Mouse (Mus musculus): ENCODE data around the gene Ugt1a6b. TPM values are rescaled to one million over a fixed set of nuclear protein-coding genes. Genes with fewer than 3 reads are reported as not detected.

The Ugt1a6b gene
- total and polyA plus RNA-seq, 2 experiments from 2014 or later: 2.0 to 2.9 TPM

- H3K36me3 ChIP-seq (ENCODE audit: insufficient read depth): peaks cover 36% of the 10 kb centered on the region
- no peak overlapping the region for H3K27ac ChIP-seq (ENCODE audit: low read depth, low read length)
- no peak for DNase-seq
- peaks cover 53% of the 10 kb centered on the region for H3K9me3 ChIP-seq (ENCODE audit: low read length)
- no peak overlapping the region for H3K4me2 ChIP-seq (ENCODE audit: low read depth)
- no peaks in the 10 kb centered on the region for H3K27me3 ChIP-seq (ENCODE audit: insufficient read depth, low read length)
- 79% methylated on average over 6 of the region's 6 CpGs for whole genome bisulfite sequencing
- no peak for TF ChIP-seq CTCF (IDR thresholded peaks at IDR 0.05; ENCODE audit: low read depth)
- no peak overlapping the region for H3K9ac ChIP-seq
- H3K4me1 ChIP-seq (ENCODE audit: insufficient read depth): no peaks in the 10 kb centered on the region
- no peak overlapping the region for H3K4me3 ChIP-seq (ENCODE audit: low read depth, low read length)
- ATAC-seq: no peak
Measured at GRCm38 (mm10) chr1:88257681-88258080, 154.6 kb downstream of the Ugt1a6b start.

GRCm38 (mm10) chr1:88258361-88258760, 155.3 kb downstream of the Ugt1a6b start:
- 68% methylated on average over 6 of the region's 6 CpGs for WGBS
- H3K9me3 ChIP-seq (ENCODE audit: low read length): peaks cover 47% of the 10 kb centered on the region
- peaks cover 43% of the 10 kb centered on the region for H3K36me3 ChIP-seq (ENCODE audit: insufficient read depth)
- no peak overlapping the region for H3K4me2 ChIP-seq (ENCODE audit: low read depth)
- no peak for ATAC-seq
- H3K4me3 ChIP-seq (ENCODE audit: low read depth, low read length): no peak overlapping the region
- no peaks in the 10 kb centered on the region for H3K27me3 ChIP-seq (ENCODE audit: insufficient read depth, low read length)
- no peak overlapping the region for H3K9ac ChIP-seq
- no peak overlapping the region for H3K27ac ChIP-seq (ENCODE audit: low read depth, low read length)
- H3K4me1 ChIP-seq (ENCODE audit: insufficient read depth): no peaks in the 10 kb centered on the region
- no peak for DNase-seq
- TF ChIP-seq CTCF (IDR thresholded peaks at IDR 0.05; ENCODE audit: low read depth): no peak

GRCm38 (mm10) chr1:88258881-88259642, 156.0 kb downstream of the Ugt1a6b start:
- ATAC-seq (0 out of 2 replicates have a peak, but pooled peaks have one; percentile 1), DNase-seq (no peak)
- H3K9ac ChIP-seq: peak overlapping the region; percentile 0; the same call in 1 of the 2 replicates
- no peaks in the 10 kb centered on the region for H3K27me3 ChIP-seq (ENCODE audit: insufficient read depth, low read length)
- WGBS: 81% methylated on average over 8 of the region's 8 CpGs
- no peak overlapping the region for H3K4me2 ChIP-seq (ENCODE audit: low read depth)
- TF ChIP-seq CTCF (IDR thresholded peaks at IDR 0.05; ENCODE audit: low read depth): no peak
- no peaks in the 10 kb centered on the region for H3K4me1 ChIP-seq (ENCODE audit: insufficient read depth)
- peaks cover 50% of the 10 kb centered on the region for H3K36me3 ChIP-seq (ENCODE audit: insufficient read depth)
- H3K27ac ChIP-seq (ENCODE audit: low read depth, low read length): no peak overlapping the region
- H3K4me3 ChIP-seq (ENCODE audit: low read depth, low read length): no peak overlapping the region
- H3K9me3 ChIP-seq (ENCODE audit: low read length): peaks cover 40% of the 10 kb centered on the region

GRCm38 (mm10) chr1:88259643-88260024, 156.6 kb downstream of the Ugt1a6b start:
- ATAC-seq (0 out of 2 replicates have a peak, but pooled peaks have one; percentile 2), DNase-seq (no peak)
- H3K4me3 ChIP-seq (ENCODE audit: low read depth, low read length): no peak overlapping the region
- H3K36me3 ChIP-seq (ENCODE audit: insufficient read depth): peaks cover 56% of the 10 kb centered on the region
- H3K9me3 ChIP-seq (ENCODE audit: low read length): peaks cover 35% of the 10 kb centered on the region
- H3K27ac ChIP-seq (ENCODE audit: low read depth, low read length): no peak overlapping the region
- H3K4me2 ChIP-seq (ENCODE audit: low read depth): no peak overlapping the region
- 79% methylated on average over 4 of the region's 4 CpGs for WGBS
- no peak for TF ChIP-seq CTCF (IDR thresholded peaks at IDR 0.05; ENCODE audit: low read depth)
- H3K9ac ChIP-seq: no peak overlapping the region
- no peaks in the 10 kb centered on the region for H3K4me1 ChIP-seq (ENCODE audit: insufficient read depth)
- H3K27me3 ChIP-seq (ENCODE audit: insufficient read depth, low read length): no peaks in the 10 kb centered on the region

- Histone ChIP-seq H3K9me3 (ENCODE audit: low read length) (peaks cover 30% of the 10 kb centered on the region), H3K4me3 (ENCODE audit: low read depth, low read length) (no peak overlapping the region), H3K36me3 (ENCODE audit: insufficient read depth) (peaks cover 61% of the 10 kb centered on the region), H3K27ac (ENCODE audit: low read depth, low read length) (no peak overlapping the region), H3K9ac (no peak overlapping the region), H3K4me2 (ENCODE audit: low read depth) (no peak overlapping the region), H3K27me3 (ENCODE audit: insufficient read depth, low read length) (no peaks in the 10 kb centered on the region), H3K4me1 (ENCODE audit: insufficient read depth) (no peaks in the 10 kb centered on the region)
- no peak for TF ChIP-seq CTCF (IDR thresholded peaks at IDR 0.05; ENCODE audit: low read depth)
- ATAC-seq (no peak), DNase-seq (no peak)
- WGBS: 79% methylated on average over 6 of the region's 6 CpGs
Measured at GRCm38 (mm10) chr1:88260114-88260513, 157.1 kb downstream of the Ugt1a6b start.

- H3K4me2 ChIP-seq (ENCODE audit: low read depth): no peak overlapping the region
- no peak overlapping the region for H3K4me3 ChIP-seq (ENCODE audit: low read depth, low read length)
- no peak for ATAC-seq
- 84% methylated on average over 10 of the region's 10 CpGs for WGBS
- TF ChIP-seq CTCF (IDR thresholded peaks at IDR 0.05; ENCODE audit: low read depth): 0 out of 2 replicates have a peak, but pooled peaks have one; percentile 4
- no peaks in the 10 kb centered on the region for H3K27me3 ChIP-seq (ENCODE audit: insufficient read depth, low read length)
- H3K36me3 ChIP-seq (ENCODE audit: insufficient read depth): peaks cover 67% of the 10 kb centered on the region
- no peak for DNase-seq
- no peaks in the 10 kb centered on the region for H3K4me1 ChIP-seq (ENCODE audit: insufficient read depth)
- no peak overlapping the region for H3K27ac ChIP-seq (ENCODE audit: low read depth, low read length)
- peaks cover 23% of the 10 kb centered on the region for H3K9me3 ChIP-seq (ENCODE audit: low read length)
- H3K9ac ChIP-seq: no peak overlapping the region
Measured at GRCm38 (mm10) chr1:88260604-88261377, 157.7 kb downstream of the Ugt1a6b start.

GRCm38 (mm10) chr1:88261706-88262105, 158.7 kb downstream of the Ugt1a6b start:
- peak; percentile 24 for TF ChIP-seq CTCF (IDR thresholded peaks at IDR 0.05; ENCODE audit: low read depth)
- H3K4me2 ChIP-seq (ENCODE audit: low read depth): no peak overlapping the region
- WGBS: 88% methylated on average over 7 of the region's 7 CpGs
- no peak for ATAC-seq
- no peak for DNase-seq
- no peak overlapping the region for H3K27ac ChIP-seq (ENCODE audit: low read depth, low read length)
- no peak overlapping the region for H3K9ac ChIP-seq
- H3K9me3 ChIP-seq (ENCODE audit: low read length): peaks cover 14% of the 10 kb centered on the region
- peaks cover 77% of the 10 kb centered on the region for H3K36me3 ChIP-seq (ENCODE audit: insufficient read depth)
- H3K4me1 ChIP-seq (ENCODE audit: insufficient read depth): no peaks in the 10 kb centered on the region
- H3K4me3 ChIP-seq (ENCODE audit: low read depth, low read length): no peak overlapping the region
- H3K27me3 ChIP-seq (ENCODE audit: insufficient read depth, low read length): no peaks in the 10 kb centered on the region

All from forebrain, postnatal 0 days (tissue).